Mouse (Mus musculus): Measurements from ENCODE around the gene Ocln. TPM values are rescaled to one million over a fixed set of nuclear protein-coding genes. Genes with fewer than 3 reads are reported as not detected.
A peak's percentile ranks its signal among the peaks of the same experiment; 100 is the strongest.

The Ocln gene
- polyA plus RNA-seq, 1 experiment = 14.6 TPM

DNA sequence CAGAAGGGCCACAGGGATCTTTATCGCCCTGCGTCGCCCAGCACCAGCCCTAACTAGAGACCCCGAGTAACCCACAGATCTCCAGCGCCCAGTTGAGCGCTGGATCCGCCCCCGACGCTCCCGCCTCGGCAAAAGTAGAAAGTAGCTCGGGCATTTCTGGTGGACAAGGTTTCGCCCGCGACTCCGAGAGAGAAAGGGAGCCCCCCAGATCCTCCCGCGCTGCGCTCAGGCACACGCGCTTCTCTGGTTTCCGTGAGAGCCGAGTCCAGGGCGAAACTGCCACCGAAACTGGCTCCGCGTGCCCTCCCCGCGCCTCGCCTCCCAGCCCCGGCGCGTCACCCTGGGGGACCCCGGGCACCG is 529 bp downstream of the Ocln start:
- Histone ChIP-seq H3K27ac (ENCODE audit: insufficient read depth, low read length) (no peak overlapping the region), H3K9ac (ENCODE audit: low read depth, poor library complexity, severe bottlenecking) (peak overlapping the region; percentile 77), H3K27me3 (ENCODE audit: control insufficient read depth, insufficient read depth, low read length, poor library complexity, severe bottlenecking) (no peaks in the 10 kb centered on the region), H3K4me1 (ENCODE audit: control insufficient read depth, insufficient read depth, low read length) (no peaks in the 10 kb centered on the region), H3K4me3 (ENCODE audit: low read depth, low read length) (peak overlapping the region; percentile 74), H3K9me3 (replicated peaks; ENCODE audit: control insufficient read depth, insufficient read depth, low read length, poor library complexity, severe bottlenecking) (no peaks in the 10 kb centered on the region), H3K36me3 (ENCODE audit: control insufficient read depth, insufficient read depth, low read length, poor library complexity, severe bottlenecking) (no peaks in the 10 kb centered on the region)
- TF ChIP-seq CTCF (IDR thresholded peaks at IDR 0.05; ENCODE audit: low read depth, low read length) = no peak
- no peak for TF ChIP-seq POLR2A (IDR thresholded peaks at IDR 0.05; ENCODE audit: insufficient read depth, low read length)
- TF ChIP-seq EP300 (IDR thresholded peaks at IDR 0.05; ENCODE audit: insufficient read depth, low read depth, low read length) = no peak

DNA sequence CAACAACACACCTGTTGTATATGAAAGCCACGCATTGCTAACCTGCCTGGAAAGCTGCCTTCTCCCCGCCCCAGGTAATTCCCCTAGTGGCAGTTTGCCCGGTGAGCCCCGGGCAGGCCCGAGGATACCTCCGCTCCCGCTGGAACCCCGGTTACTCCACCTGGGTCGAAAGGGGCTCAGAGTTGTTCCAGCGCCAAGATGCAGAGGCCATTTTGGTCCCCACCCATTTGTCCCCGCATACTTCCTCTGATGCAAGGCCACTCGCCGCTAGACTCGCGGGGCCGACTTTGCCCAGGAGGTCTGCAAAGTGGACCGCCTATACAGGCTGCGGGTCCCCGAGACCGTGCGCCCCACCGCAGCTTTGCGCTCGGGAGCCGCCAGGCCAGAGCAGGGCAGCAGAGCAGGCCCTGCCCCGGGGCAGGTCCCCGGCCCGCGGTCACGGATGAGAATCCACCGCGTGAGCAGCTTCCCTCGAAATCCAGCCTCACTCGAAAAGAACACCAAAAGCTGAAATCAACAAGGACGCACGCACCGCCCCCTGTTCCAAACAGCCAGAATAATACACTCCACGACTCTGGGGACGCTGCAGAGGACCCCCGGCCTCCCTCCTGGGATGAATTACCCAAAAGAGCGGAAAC is 1.0 kb downstream of the Ocln start:
- no peak overlapping the region for H3K27ac ChIP-seq (ENCODE audit: insufficient read depth, low read length)

DNA sequence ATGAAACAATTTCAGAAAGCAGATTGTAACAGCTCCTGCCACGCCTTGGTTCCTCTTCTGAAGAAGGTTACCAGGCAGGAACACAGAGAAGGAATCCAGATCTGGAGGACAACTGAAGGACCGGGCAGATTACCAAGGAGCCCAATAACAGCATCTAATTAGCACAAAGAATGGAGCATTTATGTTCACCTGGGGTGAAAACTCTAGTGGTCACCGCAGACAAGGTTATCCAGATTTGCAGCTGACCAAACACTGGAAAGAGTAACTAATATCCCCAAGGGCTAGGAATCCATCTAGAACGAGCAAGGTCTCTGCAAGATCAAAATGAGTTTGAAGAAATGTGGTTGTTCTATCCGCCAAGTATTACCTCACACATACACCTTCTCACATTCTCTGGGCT is 5.2 kb downstream of the Ocln start:
- no peaks in the 10 kb centered on the region for H3K27me3 ChIP-seq (ENCODE audit: control insufficient read depth, insufficient read depth, low read length, poor library complexity, severe bottlenecking)
- H3K36me3 ChIP-seq (ENCODE audit: control insufficient read depth, insufficient read depth, low read length, poor library complexity, severe bottlenecking) = no peaks in the 10 kb centered on the region
- no peak overlapping the region for H3K4me3 ChIP-seq (ENCODE audit: low read depth, low read length)
- no peaks in the 10 kb centered on the region for H3K9me3 ChIP-seq (replicated peaks; ENCODE audit: control insufficient read depth, insufficient read depth, low read length, poor library complexity, severe bottlenecking)
- no peak overlapping the region for H3K27ac ChIP-seq (ENCODE audit: insufficient read depth, low read length)
- H3K9ac ChIP-seq (ENCODE audit: low read depth, poor library complexity, severe bottlenecking) = no peak overlapping the region
- no peak for TF ChIP-seq CTCF (IDR thresholded peaks at IDR 0.05; ENCODE audit: low read depth, low read length)
- no peak for TF ChIP-seq EP300 (IDR thresholded peaks at IDR 0.05; ENCODE audit: insufficient read depth, low read depth, low read length)
- no peak for TF ChIP-seq POLR2A (IDR thresholded peaks at IDR 0.05; ENCODE audit: insufficient read depth, low read length)
- H3K4me1 ChIP-seq (ENCODE audit: control insufficient read depth, insufficient read depth, low read length) = no peaks in the 10 kb centered on the region

More for the DNA sequence above, 1.0 kb downstream of the Ocln start:
- peak overlapping the region; percentile 77 for H3K9ac ChIP-seq (ENCODE audit: low read depth, poor library complexity, severe bottlenecking)
- no peaks in the 10 kb centered on the region for H3K9me3 ChIP-seq (replicated peaks; ENCODE audit: control insufficient read depth, insufficient read depth, low read length, poor library complexity, severe bottlenecking)
- TF ChIP-seq POLR2A (IDR thresholded peaks at IDR 0.05; ENCODE audit: insufficient read depth, low read length) = no peak
- no peak for TF ChIP-seq EP300 (IDR thresholded peaks at IDR 0.05; ENCODE audit: insufficient read depth, low read depth, low read length)
- no peaks in the 10 kb centered on the region for H3K27me3 ChIP-seq (ENCODE audit: control insufficient read depth, insufficient read depth, low read length, poor library complexity, severe bottlenecking)
- no peaks in the 10 kb centered on the region for H3K4me1 ChIP-seq (ENCODE audit: control insufficient read depth, insufficient read depth, low read length)
- no peaks in the 10 kb centered on the region for H3K36me3 ChIP-seq (ENCODE audit: control insufficient read depth, insufficient read depth, low read length, poor library complexity, severe bottlenecking)
- H3K4me3 ChIP-seq (ENCODE audit: low read depth, low read length) = peak overlapping the region; percentile 74

DNA sequence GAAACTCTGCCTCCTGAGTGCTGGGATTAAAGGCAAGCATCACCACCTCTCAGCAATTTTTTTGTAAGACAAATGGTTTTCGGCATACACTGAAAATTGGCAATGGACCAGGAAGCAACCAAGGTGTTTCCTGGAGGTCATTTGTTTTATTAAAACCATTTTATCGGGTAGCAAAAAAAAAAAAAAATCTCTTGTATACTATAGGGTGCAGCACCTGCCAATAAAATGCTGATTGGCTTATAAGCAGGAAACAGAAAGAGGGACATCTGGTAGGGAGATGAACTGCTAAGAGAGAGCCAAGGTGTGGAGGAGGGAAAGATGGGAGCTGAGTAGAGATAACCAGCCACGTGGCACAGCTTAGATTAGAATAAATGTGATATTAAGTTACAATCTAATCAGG is 7.0 kb downstream of the Ocln start:
- no peak overlapping the region for H3K27ac ChIP-seq (ENCODE audit: insufficient read depth, low read length)
- TF ChIP-seq CTCF (IDR thresholded peaks at IDR 0.05; ENCODE audit: low read depth, low read length) = no peak
- TF ChIP-seq POLR2A (IDR thresholded peaks at IDR 0.05; ENCODE audit: insufficient read depth, low read length) = no peak
- TF ChIP-seq EP300 (IDR thresholded peaks at IDR 0.05; ENCODE audit: insufficient read depth, low read depth, low read length) = no peak

DNA sequence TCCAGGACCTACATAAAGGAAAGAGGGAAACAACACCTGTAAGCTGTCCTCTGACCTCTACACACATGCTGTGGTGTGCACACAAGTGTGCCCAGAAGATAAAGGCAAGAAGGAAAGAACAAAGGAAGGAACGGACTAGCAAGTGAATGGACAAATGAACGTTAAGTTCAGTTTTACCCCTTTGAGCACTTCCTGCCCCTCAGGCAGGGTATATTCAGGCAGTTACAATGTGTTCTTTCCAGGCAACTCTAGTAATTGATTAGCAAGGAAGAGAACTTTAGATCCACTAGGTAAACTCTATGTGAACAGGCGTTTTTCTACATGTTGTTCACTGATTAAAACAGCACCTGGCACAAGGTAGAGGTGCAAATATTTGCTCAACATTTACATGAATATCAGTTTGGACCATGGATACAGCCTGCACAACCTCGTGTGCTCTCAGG is 8.3 kb downstream of the Ocln start:
- H3K27me3 ChIP-seq (ENCODE audit: control insufficient read depth, insufficient read depth, low read length, poor library complexity, severe bottlenecking) = no peaks in the 10 kb centered on the region
- no peaks in the 10 kb centered on the region for H3K9me3 ChIP-seq (replicated peaks; ENCODE audit: control insufficient read depth, insufficient read depth, low read length, poor library complexity, severe bottlenecking)
- no peaks in the 10 kb centered on the region for H3K4me1 ChIP-seq (ENCODE audit: control insufficient read depth, insufficient read depth, low read length)
- TF ChIP-seq POLR2A (IDR thresholded peaks at IDR 0.05; ENCODE audit: insufficient read depth, low read length) (no peak), CTCF (IDR thresholded peaks at IDR 0.05; ENCODE audit: low read depth, low read length) (no peak), EP300 (IDR thresholded peaks at IDR 0.05; ENCODE audit: insufficient read depth, low read depth, low read length) (no peak)
- H3K4me3 ChIP-seq (ENCODE audit: low read depth, low read length) = no peak overlapping the region
- H3K27ac ChIP-seq (ENCODE audit: insufficient read depth, low read length) = no peak overlapping the region
- no peaks in the 10 kb centered on the region for H3K36me3 ChIP-seq (ENCODE audit: control insufficient read depth, insufficient read depth, low read length, poor library complexity, severe bottlenecking)
- H3K9ac ChIP-seq (ENCODE audit: low read depth, poor library complexity, severe bottlenecking) = no peak overlapping the region

More for the DNA sequence above, 7.0 kb downstream of the Ocln start:
- no peak overlapping the region for H3K9ac ChIP-seq (ENCODE audit: low read depth, poor library complexity, severe bottlenecking)
- H3K4me3 ChIP-seq (ENCODE audit: low read depth, low read length) = no peak overlapping the region
- H3K27me3 ChIP-seq (ENCODE audit: control insufficient read depth, insufficient read depth, low read length, poor library complexity, severe bottlenecking) = no peaks in the 10 kb centered on the region
- no peaks in the 10 kb centered on the region for H3K36me3 ChIP-seq (ENCODE audit: control insufficient read depth, insufficient read depth, low read length, poor library complexity, severe bottlenecking)
- no peaks in the 10 kb centered on the region for H3K4me1 ChIP-seq (ENCODE audit: control insufficient read depth, insufficient read depth, low read length)
- no peaks in the 10 kb centered on the region for H3K9me3 ChIP-seq (replicated peaks; ENCODE audit: control insufficient read depth, insufficient read depth, low read length, poor library complexity, severe bottlenecking)

DNA sequence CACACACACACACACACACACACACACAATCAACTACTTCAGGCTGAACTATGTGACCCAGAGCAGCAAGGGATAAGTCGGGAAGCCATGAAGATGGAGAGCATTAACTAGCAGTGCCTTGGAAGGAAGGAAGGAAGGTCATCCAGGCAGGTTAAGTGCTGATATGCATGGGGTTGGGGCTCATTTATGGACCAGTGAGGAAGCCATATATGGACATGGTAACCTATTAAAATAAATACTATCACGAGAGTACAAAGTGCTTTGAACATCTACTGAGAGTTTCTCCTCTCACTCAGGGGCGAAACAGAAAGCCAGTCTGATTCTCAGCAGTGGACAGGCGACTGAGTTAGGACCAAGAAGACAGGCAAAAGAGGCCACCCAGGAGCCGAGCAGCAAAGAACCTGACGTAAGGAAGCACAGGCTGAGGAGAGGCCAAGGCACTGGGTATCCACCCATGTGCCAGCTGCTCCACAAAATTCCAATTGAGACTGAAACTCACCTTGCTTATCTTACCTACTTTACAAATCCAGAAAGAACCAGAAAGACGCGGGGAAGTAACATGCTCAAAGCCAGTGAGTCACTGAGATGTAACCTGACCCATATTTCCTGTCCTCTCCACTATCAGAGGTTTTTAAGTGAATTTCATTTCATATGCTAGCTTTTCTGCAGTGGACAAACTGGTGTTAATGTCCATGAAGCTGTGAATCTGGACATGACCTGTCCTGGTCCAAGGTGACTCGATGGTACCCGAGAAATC is 9.3 kb downstream of the Ocln start:
- Histone ChIP-seq H3K27ac (ENCODE audit: insufficient read depth, low read length) (no peak overlapping the region), H3K9ac (ENCODE audit: low read depth, poor library complexity, severe bottlenecking) (no peak overlapping the region), H3K4me1 (ENCODE audit: control insufficient read depth, insufficient read depth, low read length) (no peaks in the 10 kb centered on the region), H3K9me3 (replicated peaks; ENCODE audit: control insufficient read depth, insufficient read depth, low read length, poor library complexity, severe bottlenecking) (no peaks in the 10 kb centered on the region), H3K27me3 (ENCODE audit: control insufficient read depth, insufficient read depth, low read length, poor library complexity, severe bottlenecking) (no peaks in the 10 kb centered on the region), H3K4me3 (ENCODE audit: low read depth, low read length) (no peak overlapping the region), H3K36me3 (ENCODE audit: control insufficient read depth, insufficient read depth, low read length, poor library complexity, severe bottlenecking) (0 out of 2 replicates have a peak, but pooled peaks cover 2% of the 10 kb centered on the region)
- TF ChIP-seq CTCF (IDR thresholded peaks at IDR 0.05; ENCODE audit: low read depth, low read length) = no peak
- TF ChIP-seq EP300 (IDR thresholded peaks at IDR 0.05; ENCODE audit: insufficient read depth, low read depth, low read length) = no peak
- no peak for TF ChIP-seq POLR2A (IDR thresholded peaks at IDR 0.05; ENCODE audit: insufficient read depth, low read length)
